In the genomic region with DNA sequence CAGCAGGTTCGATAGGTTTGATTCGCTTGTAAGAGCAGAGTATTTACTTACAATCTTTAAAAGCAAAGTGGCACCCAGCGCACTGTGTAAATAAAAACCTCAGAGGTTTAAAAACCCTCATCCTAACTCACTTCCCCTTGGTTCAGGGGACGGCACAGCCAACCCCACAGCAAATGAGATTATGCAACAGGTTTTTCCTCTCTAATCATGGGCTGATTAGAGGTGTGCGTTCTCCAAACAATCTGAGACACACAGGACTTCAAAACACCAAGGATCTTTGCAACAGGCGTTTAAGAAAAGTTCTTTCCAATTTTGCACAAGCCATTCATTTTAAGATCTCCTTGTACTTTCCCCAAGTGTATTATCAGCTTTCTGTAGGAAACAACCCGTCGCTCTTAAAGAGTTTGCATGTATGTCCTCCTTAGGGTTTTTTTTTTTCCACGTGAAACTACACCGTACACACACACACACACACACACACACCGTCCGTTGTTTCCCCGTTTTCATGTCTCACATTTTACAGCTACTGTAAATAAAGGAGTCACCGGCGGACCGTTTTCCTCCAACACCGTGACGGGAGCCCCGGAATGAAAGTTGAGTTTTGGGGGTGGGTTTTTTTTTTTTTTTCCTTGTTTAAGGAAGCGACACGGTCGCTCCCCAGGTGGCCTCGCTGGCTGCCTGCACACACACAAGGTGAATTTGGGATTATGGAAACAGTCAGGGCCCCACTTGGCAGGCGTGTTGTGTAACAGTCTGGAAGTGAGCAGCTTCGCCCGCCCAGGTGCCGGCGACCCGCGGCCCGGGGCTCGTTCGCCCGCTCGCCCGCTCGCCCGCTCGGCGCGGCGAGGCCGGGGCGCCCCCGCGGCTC, we compare ENCODE assay signal across 8 mouse cellular contexts. TPM values are rescaled to one million over a fixed set of nuclear protein-coding genes. Genes with fewer than 3 reads are reported as not detected.
DNase-seq lines count a peak whose midpoint lies in the region.

No protein-coding gene starts in this region.

- 0 out of 2 replicates have a peak, but pooled peaks cover 7% of the 10 kb centered on the region for H3K36me3 ChIP-seq in forebrain, embryonic 10.5 days (replicated peaks)

- intact Hi-C loops in heart, postnatal 14 days (cut with DNase I): loop anchor here (2.0 to 10.0 kb wide), 5 partner anchors 37 to 367 kb away; partner anchors contain the start of gene Cdkn1b

- peak; percentile 5 to 10 for DNase-seq in frontal cortex, postnatal 14 days (ENCODE audit: low spot score in 2 of 2)
- no peak for DNase-seq in frontal cortex, adult 2 months (ENCODE audit: extremely low spot score in 1 of 2, low spot score in 1 of 2)
- DNase-seq in brain, adult 2 months (ENCODE audit: low read depth, low spot score): peak; percentile 76
- peak; percentile 33 for DNase-seq in forebrain, embryonic 10.5 days (ENCODE audit: extremely low spot score, low spot score)
- peak; percentile 20 to 45 for DNase-seq in heart, postnatal 14 days
- peak; percentile 45 to 80 for DNase-seq in kidney, postnatal 25 days
- peak; percentile 47 to 56 for DNase-seq in lung, postnatal 4 days
- DNase-seq in skeletal muscle tissue, adult 2 months (ENCODE audit: low read depth, low spot score): peak; percentile 35

- under 1% methylated on average over 46 of the region's 46 CpGs for WGBS in forebrain, embryonic 10.5 days

- peaks cover 34% of the 10 kb centered on the region for H3K4me1 ChIP-seq in forebrain, embryonic 10.5 days

- H3K27me3 ChIP-seq in forebrain, embryonic 10.5 days (ENCODE audit: poor library complexity, severe bottlenecking): peaks cover 15% of the 10 kb centered on the region

- H3K4me3 ChIP-seq in forebrain, embryonic 10.5 days: peak overlapping the region; percentile 79

- H3K27ac ChIP-seq in forebrain, embryonic 10.5 days: peak overlapping the region; percentile 98

- H3K9me3 ChIP-seq in forebrain, embryonic 10.5 days: no peaks in the 10 kb centered on the region

RNA-seq across cellular contexts. Expression of gene Dusp16, which starts 0.9 kb away (rescaled TPM):
- 7.3 and 8.4 TPM in 2 replicates for polyA plus RNA-seq in frontal cortex, adult 2 months (2012; rRNA removed)
- polyA plus RNA-seq in forebrain, embryonic 10.5 days (2016; fragmentation: Nextera tagmentation; extraction: Ambion mirVana): 16.0 and 19.7 TPM in 2 replicates
- total RNA-seq in heart, postnatal 14 days (2021): 10 to 100 TPM; 22.6 to 22.7 TPM

RNA-seq across cellular contexts. Expression of gene Crebl2, which starts 38.5 kb away (rescaled TPM):
- 29.2 and 30.2 TPM in 2 replicates for polyA plus RNA-seq in frontal cortex, adult 2 months (2012; rRNA removed)
- polyA plus RNA-seq in forebrain, embryonic 10.5 days (2016; fragmentation: Nextera tagmentation; extraction: Ambion mirVana): 0.86 and 1.1 TPM in 2 replicates
- 1 to 10 TPM; 6.5 to 8.6 TPM for total RNA-seq in heart, postnatal 14 days (2021)

Comparison
In these comparisons a context has a peak if more than half of its experiments do, and no peak if none do; other contexts are left out.
1. DNase-seq: peak in frontal cortex, postnatal 14 days (2 of 2), brain, adult 2 months (single experiment), forebrain, embryonic 10.5 days (single experiment), heart, postnatal 14 days (2 of 2), kidney, postnatal 25 days (2 of 2), lung, postnatal 4 days (2 of 2) and skeletal muscle tissue, adult 2 months (single experiment); none in frontal cortex, adult 2 months (0 of 2).
2. RNA of gene Crebl2, which starts 38.5 kb away (polyA plus RNA-seq): 29.2 to 30.2 TPM in frontal cortex, adult 2 months; 0.86 to 1.1 TPM in forebrain, embryonic 10.5 days; every median in the first group is over 10 times any median in the second.